Mouse (Mus musculus) olfactory bulb, adult 2 months (tissue): ENCODE data around the gene Eva1a.

Source experiments
- CTCF ChIP-seq: fragments of 200-500 bp; IDR thresholded peaks from 2 replicates; pipeline ENCODE4 v1.5.1; 2012; ENCODE audit warnings: low read depth, mild to moderate bottlenecking, low read length, moderate library complexity; ENCODE audit not compliant: insufficient read depth
- POLR2A ChIP-seq: fragments of 200-500 bp; IDR thresholded peaks from 2 replicates; pipeline ENCODE4 v1.6.1; 2012; ENCODE audit warnings: mild to moderate bottlenecking, low read depth, low read length, moderate library complexity; ENCODE audit not compliant: insufficient read depth

GRCm38 (mm10) chr6:82111540-82111939, 70.7 kb downstream of the Eva1a start:
- TF ChIP-seq CTCF = no peak
- no peak for TF ChIP-seq POLR2A
